Mouse (Mus musculus): ENCODE results near the gene Atg4b. TPM values are rescaled to one million over a fixed set of nuclear protein-coding genes. Genes with fewer than 3 reads are reported as not detected.
A peak's percentile ranks its signal among the peaks of the same experiment; 100 is the strongest.

Atg4b gene
- polyA plus RNA-seq (2012; ENCODE audit: insufficient read depth, insufficient read length, missing spikeins), result 43.8 and 51.6 TPM in 2 replicates

DNA sequence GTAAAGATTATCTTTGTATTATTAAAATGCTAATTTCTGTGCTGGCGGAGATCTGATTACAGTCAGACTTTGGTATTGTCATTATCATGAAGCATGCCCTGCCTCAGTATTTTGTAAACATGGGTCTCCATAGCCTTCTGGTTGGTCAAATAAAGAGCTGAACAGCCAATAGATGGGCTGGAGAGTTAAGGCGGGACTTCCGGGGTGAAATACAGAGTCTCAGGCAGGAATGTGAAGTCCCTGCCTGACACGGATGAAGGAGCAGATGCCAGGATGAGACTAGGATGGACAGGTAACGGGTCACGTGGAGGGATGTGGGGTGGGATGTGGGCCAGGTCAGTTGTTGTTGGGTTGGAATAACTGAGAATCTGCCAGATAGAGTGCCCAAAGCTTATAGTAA is at the start of gene Atg4b:
Gene Atg4b, plus strand, starts transcription at position 211 of the 400 bp plus-strand sequence.
- Histone ChIP-seq H3K4me1 (ENCODE audit: control insufficient read depth, insufficient read depth, low read length) (peaks cover 19% of the 10 kb centered on the region), H3K4me3 (ENCODE audit: insufficient read depth, low read length) (no peak within 1 kb of the TSS), H3K27ac (ENCODE audit: insufficient read depth, low read depth, low read length) (no peak within 1 kb of the TSS)
- TF ChIP-seq POLR2A (IDR thresholded peaks at IDR 0.05; ENCODE audit: borderline replicate concordance, low read depth, low read length), result no peak
- no peak for TF ChIP-seq CTCF (IDR thresholded peaks at IDR 0.05; ENCODE audit: low read depth, low read length)

DNA sequence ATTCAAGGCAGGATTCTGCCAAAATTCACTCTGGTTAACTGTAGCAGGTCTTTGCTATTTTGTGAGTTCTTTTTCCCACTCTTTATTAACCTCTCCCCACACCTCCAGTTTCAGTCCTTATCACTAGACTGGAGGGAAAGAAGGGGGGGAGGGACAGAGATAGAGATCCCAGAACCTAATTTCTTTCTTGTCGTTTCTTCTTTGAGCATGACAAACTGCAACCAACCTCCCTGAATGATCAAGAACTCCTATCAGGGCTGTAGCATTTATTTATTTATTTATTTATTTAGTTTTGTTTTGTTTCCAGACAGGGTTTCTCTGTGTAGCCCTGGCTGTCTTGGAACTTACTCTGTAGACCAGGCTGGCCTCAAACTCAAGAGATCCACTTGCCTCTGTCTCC is 49.2 kb upstream of the Atg4b start:
- Histone ChIP-seq H3K27ac (ENCODE audit: insufficient read depth, low read depth, low read length) (no peak overlapping the region), H3K4me1 (ENCODE audit: control insufficient read depth, insufficient read depth, low read length) (no peaks in the 10 kb centered on the region), H3K4me3 (ENCODE audit: insufficient read depth, low read length) (no peak overlapping the region)
- TF ChIP-seq CTCF (IDR thresholded peaks at IDR 0.05; ENCODE audit: low read depth, low read length) (no peak), POLR2A (IDR thresholded peaks at IDR 0.05; ENCODE audit: borderline replicate concordance, low read depth, low read length) (no peak)

DNA sequence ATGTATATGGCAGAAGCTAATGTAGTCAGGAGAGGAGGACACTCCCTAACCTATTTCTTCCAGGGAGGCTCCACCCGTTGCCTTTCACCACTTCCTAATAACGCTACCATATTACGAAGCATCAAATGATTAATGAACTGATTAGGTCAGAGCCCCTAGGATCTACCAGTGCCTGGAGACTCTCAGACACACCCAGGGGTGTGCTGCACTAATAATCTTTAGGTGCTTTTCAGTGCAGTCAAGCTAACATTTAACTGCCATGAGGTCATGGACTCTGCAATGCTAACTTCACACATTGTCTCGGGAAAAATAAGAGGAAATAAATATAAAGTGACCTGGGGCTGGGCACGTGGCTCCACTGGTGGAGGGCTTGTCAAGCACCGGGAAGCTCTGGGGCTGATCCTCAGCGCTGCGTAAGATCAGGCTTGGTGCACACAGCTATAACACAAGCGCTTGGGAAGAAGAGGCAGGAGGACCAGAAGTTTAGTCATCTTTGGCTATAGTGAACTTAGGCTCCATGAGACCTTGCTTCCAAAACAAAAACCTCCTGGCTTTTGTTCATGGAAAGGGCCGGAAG is 47.7 kb upstream of the Atg4b start:
- no peaks in the 10 kb centered on the region for H3K4me1 ChIP-seq (ENCODE audit: control insufficient read depth, insufficient read depth, low read length)
- no peak overlapping the region for H3K27ac ChIP-seq (ENCODE audit: insufficient read depth, low read depth, low read length)
- no peak for TF ChIP-seq POLR2A (IDR thresholded peaks at IDR 0.05; ENCODE audit: borderline replicate concordance, low read depth, low read length)
- TF ChIP-seq CTCF (IDR thresholded peaks at IDR 0.05; ENCODE audit: low read depth, low read length), result no peak
- H3K4me3 ChIP-seq (ENCODE audit: insufficient read depth, low read length), result no peak overlapping the region

DNA sequence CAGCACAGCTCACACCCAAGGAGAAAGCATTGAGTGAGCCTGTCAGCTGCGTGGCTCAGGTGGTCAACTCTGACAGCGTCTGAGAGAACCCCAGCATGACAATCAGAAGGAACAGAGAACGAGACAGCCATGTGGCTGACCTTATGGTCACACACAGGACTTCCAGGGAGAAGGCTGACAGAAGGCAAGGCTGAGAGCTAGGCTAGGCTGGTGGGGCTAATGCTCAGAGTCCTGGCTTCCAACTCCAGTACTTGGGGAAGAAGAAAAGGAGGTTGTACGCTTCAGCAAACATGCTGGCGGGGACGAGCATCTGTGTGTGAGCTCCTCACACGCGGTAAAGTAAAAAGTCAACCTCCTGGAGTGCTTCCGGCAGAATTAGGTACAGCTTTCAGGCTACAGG is 47.0 kb upstream of the Atg4b start:
- no peak overlapping the region for H3K27ac ChIP-seq (ENCODE audit: insufficient read depth, low read depth, low read length)
- no peak for TF ChIP-seq POLR2A (IDR thresholded peaks at IDR 0.05; ENCODE audit: borderline replicate concordance, low read depth, low read length)
- no peak for TF ChIP-seq CTCF (IDR thresholded peaks at IDR 0.05; ENCODE audit: low read depth, low read length)
- H3K4me3 ChIP-seq (ENCODE audit: insufficient read depth, low read length), result no peak overlapping the region
- H3K4me1 ChIP-seq (ENCODE audit: control insufficient read depth, insufficient read depth, low read length), result no peaks in the 10 kb centered on the region

DNA sequence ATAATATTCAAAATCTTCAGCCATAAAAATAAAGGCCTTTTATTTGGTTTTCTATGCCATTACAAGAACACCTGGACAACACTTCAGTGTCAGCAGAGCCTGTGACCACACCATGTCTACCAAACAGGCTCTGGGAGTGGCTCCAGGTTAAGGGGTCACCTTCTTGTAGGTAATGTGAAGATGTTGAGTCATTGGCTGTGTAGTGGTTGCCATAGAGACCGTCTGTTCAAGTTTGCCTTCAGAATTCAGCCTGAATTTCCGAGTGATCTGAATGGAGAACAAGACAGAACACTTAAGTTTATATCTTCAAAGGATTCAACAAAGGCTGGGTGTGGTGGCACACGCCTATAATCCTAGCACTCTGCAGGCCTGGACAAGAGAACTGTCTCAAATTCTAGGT is 45.9 kb upstream of the Atg4b start:
- TF ChIP-seq CTCF (IDR thresholded peaks at IDR 0.05; ENCODE audit: low read depth, low read length) (no peak), POLR2A (IDR thresholded peaks at IDR 0.05; ENCODE audit: borderline replicate concordance, low read depth, low read length) (no peak)
- H3K4me1 ChIP-seq (ENCODE audit: control insufficient read depth, insufficient read depth, low read length), result 0 out of 2 replicates have a peak, but pooled peaks cover 3% of the 10 kb centered on the region
- H3K27ac ChIP-seq (ENCODE audit: insufficient read depth, low read depth, low read length), result no peak overlapping the region
- H3K4me3 ChIP-seq (ENCODE audit: insufficient read depth, low read length), result no peak overlapping the region

DNA sequence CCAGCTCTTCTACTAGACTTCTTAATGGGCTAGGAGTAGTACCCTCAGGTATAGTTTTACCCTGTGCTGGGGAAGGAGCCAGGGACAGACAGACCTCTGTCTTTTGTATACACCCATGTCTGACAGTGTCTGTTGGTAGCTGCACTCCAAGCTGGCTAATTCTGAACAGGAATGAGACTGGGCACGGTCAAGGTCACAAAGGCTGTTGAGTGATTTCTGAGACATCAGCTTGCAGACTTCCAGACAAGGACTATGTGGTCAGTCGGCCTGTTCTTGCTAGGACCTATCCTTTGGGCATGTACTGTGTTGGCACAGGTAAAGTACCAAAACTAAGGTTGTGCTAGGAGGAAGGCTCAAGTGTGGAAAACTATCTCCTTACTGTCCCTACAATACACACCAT is 35.1 kb upstream of the Atg4b start:
- Histone ChIP-seq H3K27ac (ENCODE audit: insufficient read depth, low read depth, low read length) (no peak overlapping the region), H3K4me1 (ENCODE audit: control insufficient read depth, insufficient read depth, low read length) (no peaks in the 10 kb centered on the region), H3K4me3 (ENCODE audit: insufficient read depth, low read length) (no peak overlapping the region)
- no peak for TF ChIP-seq POLR2A (IDR thresholded peaks at IDR 0.05; ENCODE audit: borderline replicate concordance, low read depth, low read length)
- TF ChIP-seq CTCF (IDR thresholded peaks at IDR 0.05; ENCODE audit: low read depth, low read length), result no peak

DNA sequence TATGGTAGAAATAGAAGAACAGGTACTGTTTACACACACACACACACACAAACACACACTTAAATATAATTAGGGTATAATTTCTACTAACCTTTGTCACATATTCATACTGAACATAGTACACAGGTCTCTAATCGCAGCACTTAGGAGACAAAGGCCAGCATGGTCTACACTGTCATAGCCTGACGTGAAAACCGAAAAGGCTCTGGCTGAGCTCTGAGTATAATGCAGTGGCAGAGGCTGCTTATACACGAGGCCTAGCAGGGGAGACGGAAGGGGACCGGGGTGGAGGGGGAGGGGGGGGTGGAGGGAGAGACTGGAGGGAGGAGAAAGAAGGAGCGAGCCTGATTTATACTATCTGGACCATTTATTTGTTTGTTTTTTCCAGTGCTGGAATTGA is 29.7 kb upstream of the Atg4b start:
- no peak for TF ChIP-seq POLR2A (IDR thresholded peaks at IDR 0.05; ENCODE audit: borderline replicate concordance, low read depth, low read length)
- TF ChIP-seq CTCF (IDR thresholded peaks at IDR 0.05; ENCODE audit: low read depth, low read length), result no peak
- H3K4me3 ChIP-seq (ENCODE audit: insufficient read depth, low read length), result no peak overlapping the region
- H3K27ac ChIP-seq (ENCODE audit: insufficient read depth, low read depth, low read length), result no peak overlapping the region
- H3K4me1 ChIP-seq (ENCODE audit: control insufficient read depth, insufficient read depth, low read length), result no peaks in the 10 kb centered on the region

DNA sequence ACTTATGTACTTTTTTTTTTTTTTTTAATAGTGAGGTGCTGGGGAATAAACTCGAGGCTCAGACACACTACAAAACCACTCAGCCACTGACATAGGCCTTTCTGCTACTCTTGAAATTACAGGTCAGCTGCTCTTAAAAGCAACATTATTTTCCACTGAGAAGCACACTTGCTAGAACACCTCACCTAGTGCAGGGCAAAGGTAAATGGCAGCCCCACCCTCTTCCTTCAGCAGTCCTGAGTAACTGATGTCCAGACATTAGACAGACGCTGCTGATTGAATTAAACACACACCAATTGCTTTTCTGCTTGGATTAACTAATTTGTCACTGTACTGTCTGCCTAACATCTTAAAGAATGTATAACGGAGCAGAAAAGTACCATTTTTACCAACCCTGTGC is 26.7 kb upstream of the Atg4b start:
- TF ChIP-seq CTCF (IDR thresholded peaks at IDR 0.05; ENCODE audit: low read depth, low read length), result no peak
- no peak for TF ChIP-seq POLR2A (IDR thresholded peaks at IDR 0.05; ENCODE audit: borderline replicate concordance, low read depth, low read length)
- H3K27ac ChIP-seq (ENCODE audit: insufficient read depth, low read depth, low read length), result no peak overlapping the region
- H3K4me3 ChIP-seq (ENCODE audit: insufficient read depth, low read length), result no peak overlapping the region
- H3K4me1 ChIP-seq (ENCODE audit: control insufficient read depth, insufficient read depth, low read length), result no peaks in the 10 kb centered on the region

DNA sequence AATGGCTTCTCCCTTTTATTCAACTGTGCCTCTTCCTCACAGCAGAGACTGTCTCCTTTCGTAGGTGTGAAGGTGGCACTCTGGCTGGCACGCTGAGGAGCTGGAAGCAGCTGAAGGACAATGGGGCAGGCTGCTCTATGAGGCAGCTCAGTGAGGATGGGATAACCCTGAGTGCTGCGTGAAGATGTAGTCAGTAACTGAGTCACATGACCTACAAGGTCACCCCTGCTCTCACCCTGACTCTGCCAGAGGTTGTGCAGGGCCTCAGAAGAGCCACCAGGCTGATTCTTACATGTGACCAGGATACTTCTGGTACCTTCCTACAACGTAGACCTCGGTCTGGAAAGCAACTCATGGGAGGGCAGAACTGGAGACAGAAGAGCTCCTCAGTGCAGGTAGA is 25.6 kb upstream of the Atg4b start:
- Histone ChIP-seq H3K4me1 (ENCODE audit: control insufficient read depth, insufficient read depth, low read length) (no peaks in the 10 kb centered on the region), H3K27ac (ENCODE audit: insufficient read depth, low read depth, low read length) (no peak overlapping the region), H3K4me3 (ENCODE audit: insufficient read depth, low read length) (no peak overlapping the region)
- no peak for TF ChIP-seq CTCF (IDR thresholded peaks at IDR 0.05; ENCODE audit: low read depth, low read length)
- TF ChIP-seq POLR2A (IDR thresholded peaks at IDR 0.05; ENCODE audit: borderline replicate concordance, low read depth, low read length), result no peak

DNA sequence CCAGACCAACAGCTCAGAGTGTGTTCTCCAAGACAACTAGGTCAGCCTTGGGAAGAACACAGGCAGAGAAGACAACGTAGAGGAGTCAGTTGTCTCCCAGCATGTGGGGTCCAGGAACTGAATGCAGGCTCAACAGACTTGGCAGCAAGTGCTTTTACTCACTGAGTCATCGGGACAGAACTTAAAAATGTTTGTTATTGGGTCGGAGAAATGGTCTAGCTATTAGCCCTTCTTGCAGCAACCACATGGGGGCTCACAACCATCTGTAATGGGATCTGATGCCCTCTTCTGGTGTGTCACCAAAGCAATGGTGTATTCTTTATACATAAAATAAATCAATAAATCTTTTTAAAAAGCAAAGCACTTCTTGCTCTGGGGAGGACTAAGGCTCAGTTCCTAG is 25.2 kb upstream of the Atg4b start:
- Histone ChIP-seq H3K4me1 (ENCODE audit: control insufficient read depth, insufficient read depth, low read length) (no peaks in the 10 kb centered on the region), H3K27ac (ENCODE audit: insufficient read depth, low read depth, low read length) (no peak overlapping the region), H3K4me3 (ENCODE audit: insufficient read depth, low read length) (no peak overlapping the region)
- TF ChIP-seq POLR2A (IDR thresholded peaks at IDR 0.05; ENCODE audit: borderline replicate concordance, low read depth, low read length), result no peak
- no peak for TF ChIP-seq CTCF (IDR thresholded peaks at IDR 0.05; ENCODE audit: low read depth, low read length)

DNA sequence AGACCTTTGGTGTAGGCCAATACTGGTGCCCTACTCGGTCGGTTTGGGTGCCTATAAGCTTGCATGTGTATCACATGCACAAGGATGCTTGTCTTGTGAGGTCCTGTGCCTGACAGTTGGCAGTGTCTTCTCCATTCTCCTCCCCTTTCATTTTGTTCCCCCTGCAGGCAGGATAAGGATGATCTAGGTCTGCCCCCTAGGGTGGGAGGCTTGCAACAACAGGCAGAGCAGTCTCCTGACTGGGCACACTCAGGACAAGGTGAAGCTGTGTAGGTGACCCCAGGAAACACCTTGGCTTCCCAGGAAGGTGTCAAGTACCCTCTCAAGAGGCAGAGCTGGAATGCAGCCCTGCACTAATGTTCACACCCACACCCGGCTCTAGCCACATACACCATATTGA is 24.3 kb upstream of the Atg4b start:
- TF ChIP-seq CTCF (IDR thresholded peaks at IDR 0.05; ENCODE audit: low read depth, low read length) (peak; percentile 68), POLR2A (IDR thresholded peaks at IDR 0.05; ENCODE audit: borderline replicate concordance, low read depth, low read length) (no peak)
- Histone ChIP-seq H3K4me3 (ENCODE audit: insufficient read depth, low read length) (no peak overlapping the region), H3K4me1 (ENCODE audit: control insufficient read depth, insufficient read depth, low read length) (no peaks in the 10 kb centered on the region), H3K27ac (ENCODE audit: insufficient read depth, low read depth, low read length) (no peak overlapping the region)
